Mouse (Mus musculus) limb, embryonic 12.5 days (tissue): ENCODE results near the gene Spo11. TPM values are rescaled to one million over a fixed set of nuclear protein-coding genes. Genes with fewer than 3 reads are reported as not detected.
A peak's percentile ranks its signal among the peaks of the same experiment; 100 is the strongest.

ENCODE experiments used
- ATAC-seq: fragments of 200-750 bp; cut with Nextera tagmentation; 2 replicates; pipeline ENCODE4 v1.8.0; 2017; ENCODE audit warnings: low read depth, moderate TSS enrichment; ENCODE audit not compliant: insufficient number of reproducible peaks, insufficient read depth, low FRiP score, low TSS enrichment
- H3K27ac ChIP-seq: fragments of 300-500 bp; sonication (generic); 2 replicates; pipeline ENCODE4 v1.5.1; 2016; ENCODE audit warnings: mild to moderate bottlenecking, moderate library complexity
- H3K27me3 ChIP-seq: fragments of 300-500 bp; sonication (generic); 2 replicates; pipeline ENCODE4 v1.6.1; 2016; ENCODE audit warnings: mild to moderate bottlenecking, moderate library complexity
- H3K36me3 ChIP-seq: fragments of 300-500 bp; sonication (generic); 2 replicates; pipeline ENCODE4 v1.6.1; 2016; ENCODE audit warnings: mild to moderate bottlenecking, moderate library complexity
- H3K4me1 ChIP-seq: fragments of 300-500 bp; sonication (generic); replicated peaks from 2 replicates; pipeline ENCODE4 v1.6.1; 2016
- H3K4me2 ChIP-seq: fragments of 300-500 bp; sonication (generic); 2 replicates; pipeline ENCODE4 v1.6.1; 2016; ENCODE audit warnings: mild to moderate bottlenecking, moderate library complexity
- H3K4me3 ChIP-seq: fragments of 300-500 bp; sonication (generic); replicated peaks from 2 replicates; pipeline ENCODE4 v1.5.1; 2016; ENCODE audit warnings: mild to moderate bottlenecking
- H3K9ac ChIP-seq: fragments of 300-500 bp; sonication (generic); replicated peaks from 2 replicates; pipeline ENCODE4 v1.6.1; 2016; ENCODE audit warnings: mild to moderate bottlenecking, moderate library complexity
- H3K9me3 ChIP-seq: fragments of 300-500 bp; sonication (generic); 2 replicates; pipeline ENCODE4 v1.6.1; 2016; ENCODE audit warnings: mild to moderate bottlenecking, moderate library complexity
- WGBS: fragments of 180-500 bp; shearing (Covaris S2); methylation state at CpG from one replicate; pipeline ENCODE4 v1.1.7; 2016; 5-methylcytosine and 5-hydroxymethylcytosine counted together
- polyA plus RNA-seq: library from polyadenylated mRNA; unstranded; fragments of >200 nt; fragmentation: Nextera tagmentation; extraction: Ambion mirVana; gene quantifications from 2 replicates; pipeline ENCODE4 v1.2.1, GENCODE M21; 2016

Gene Spo11
- polyA plus RNA-seq, 1 experiment from 2014 or later, result 1.6 TPM

GRCm38 (mm10) chr2:172937326-172938190, 39.9 kb upstream of the Spo11 start:
- H3K27ac ChIP-seq, result peak overlapping the region; percentile 87
- H3K4me3 ChIP-seq, result peak overlapping the region; percentile 61
- peaks cover 79% of the 10 kb centered on the region for H3K4me1 ChIP-seq
- WGBS, result 8% methylated on average over 12 of the region's 12 CpGs
- peak overlapping the region; percentile 79 for H3K9ac ChIP-seq
- peaks cover 19% of the 10 kb centered on the region for H3K27me3 ChIP-seq
- no peaks in the 10 kb centered on the region for H3K36me3 ChIP-seq
- peak overlapping the region; percentile 97 for H3K4me2 ChIP-seq
- H3K9me3 ChIP-seq, result no peaks in the 10 kb centered on the region
- ATAC-seq, result no peak

- peaks cover 25% of the 10 kb centered on the region for H3K27me3 ChIP-seq
- peak overlapping the region; percentile 79 for H3K9ac ChIP-seq
- no peaks in the 10 kb centered on the region for H3K9me3 ChIP-seq
- under 1% methylated on average over 57 of the region's 57 CpGs for WGBS
- peak overlapping the region; percentile 95 for H3K27ac ChIP-seq
- H3K4me2 ChIP-seq, result peak overlapping the region; percentile 97
- H3K4me3 ChIP-seq, result peak overlapping the region; percentile 61
- peaks cover 73% of the 10 kb centered on the region for H3K4me1 ChIP-seq
- no peaks in the 10 kb centered on the region for H3K36me3 ChIP-seq
- ATAC-seq, result no peak
Observed at GRCm38 (mm10) chr2:172938761-172939638, 38.5 kb upstream of the Spo11 start.

- peaks cover 73% of the 10 kb centered on the region for H3K4me1 ChIP-seq
- peak overlapping the region; percentile 95 for H3K27ac ChIP-seq
- peaks cover 25% of the 10 kb centered on the region for H3K27me3 ChIP-seq
- H3K4me3 ChIP-seq, result peak overlapping the region; percentile 61
- no peak for ATAC-seq
- no peaks in the 10 kb centered on the region for H3K9me3 ChIP-seq
- no peaks in the 10 kb centered on the region for H3K36me3 ChIP-seq
- WGBS, result under 1% methylated on average over 26 of the region's 26 CpGs
- H3K9ac ChIP-seq, result peak overlapping the region; percentile 79
- peak overlapping the region; percentile 97 for H3K4me2 ChIP-seq
Observed at GRCm38 (mm10) chr2:172939639-172940002, 37.9 kb upstream of the Spo11 start.

- peak; percentile 63 for ATAC-seq
- Histone ChIP-seq H3K27ac (peak within 1 kb of the TSS; percentile 95), H3K27me3 (peaks cover 28% of the 10 kb centered on the region), H3K4me1 (peaks cover 71% of the 10 kb centered on the region), H3K9ac (peak within 1 kb of the TSS; percentile 79), H3K4me3 (peak within 1 kb of the TSS; percentile 61), H3K9me3 (no peaks in the 10 kb centered on the region), H3K4me2 (peak within 1 kb of the TSS; percentile 97), H3K36me3 (no peaks in the 10 kb centered on the region)
- WGBS, result 0% methylated on average over 80 of the region's 82 CpGs
Observed at GRCm38 (mm10) chr2:172940003-172940798, 37.3 kb upstream of the Spo11 start, which contains the start of gene Bmp7. Bmp7 (minus strand) TSS chr2:172940321.

- WGBS, result 1% methylated on average over 12 of the region's 13 CpGs
- peaks cover 29% of the 10 kb centered on the region for H3K27me3 ChIP-seq
Observed at GRCm38 (mm10) chr2:172940799-172941163, 36.7 kb upstream of the Spo11 start.

GRCm38 (mm10) chr2:172949051-172949450, 28.4 kb upstream of the Spo11 start:
- H3K36me3 ChIP-seq, result no peaks in the 10 kb centered on the region
- ATAC-seq, result no peak
- H3K4me1 ChIP-seq, result peaks cover 22% of the 10 kb centered on the region
- H3K4me3 ChIP-seq, result no peak overlapping the region
- WGBS, result 39% methylated on average over 5 of the region's 5 CpGs
- peaks cover 7% of the 10 kb centered on the region; the same call in 1 of the 2 replicates for H3K27me3 ChIP-seq
- H3K9me3 ChIP-seq, result no peaks in the 10 kb centered on the region
- H3K4me2 ChIP-seq, result no peak overlapping the region
- no peak overlapping the region for H3K27ac ChIP-seq
- H3K9ac ChIP-seq, result no peak overlapping the region

More at GRCm38 (mm10) chr2:172940799-172941163, 36.7 kb upstream of the Spo11 start:
- Histone ChIP-seq H3K9ac (peak overlapping the region; percentile 79), H3K36me3 (no peaks in the 10 kb centered on the region), H3K4me3 (peak overlapping the region; percentile 61), H3K4me2 (peak overlapping the region; percentile 97), H3K9me3 (no peaks in the 10 kb centered on the region), H3K4me1 (peaks cover 66% of the 10 kb centered on the region), H3K27ac (peak overlapping the region; percentile 95; the same call in 1 of the 2 replicates)
- no peak for ATAC-seq

GRCm38 (mm10) chr2:172950119-172950676, 27.3 kb upstream of the Spo11 start:
- Histone ChIP-seq H3K9me3 (no peaks in the 10 kb centered on the region), H3K4me2 (no peak overlapping the region), H3K9ac (0 out of 2 replicates have a peak overlapping the region, but pooled peaks have one; percentile 19), H3K27ac (peak overlapping the region; percentile 57; the same call in 1 of the 2 replicates), H3K4me1 (peaks cover 16% of the 10 kb centered on the region), H3K4me3 (no peak overlapping the region), H3K27me3 (peaks cover 2% of the 10 kb centered on the region; the same call in 1 of the 2 replicates), H3K36me3 (no peaks in the 10 kb centered on the region)
- ATAC-seq, result no peak
- WGBS, result 57% methylated on average over 9 of the region's 9 CpGs

- Histone ChIP-seq H3K27me3 (no peaks in the 10 kb centered on the region), H3K9me3 (peaks cover 2% of the 10 kb centered on the region; the same call in 1 of the 2 replicates), H3K4me3 (no peak overlapping the region), H3K9ac (no peak overlapping the region), H3K4me1 (peaks cover 16% of the 10 kb centered on the region), H3K4me2 (no peak overlapping the region), H3K27ac (peak overlapping the region; percentile 57; the same call in 1 of the 2 replicates), H3K36me3 (no peaks in the 10 kb centered on the region)
- ATAC-seq, result no peak
- 29% methylated on average over 11 of the region's 11 CpGs for WGBS
Observed at GRCm38 (mm10) chr2:172950722-172951121, 26.8 kb upstream of the Spo11 start.

GRCm38 (mm10) chr2:172951976-172952375, 25.5 kb upstream of the Spo11 start:
- Histone ChIP-seq H3K4me1 (peaks cover 16% of the 10 kb centered on the region), H3K9ac (no peak overlapping the region), H3K9me3 (peaks cover 14% of the 10 kb centered on the region), H3K36me3 (no peaks in the 10 kb centered on the region), H3K27ac (no peak overlapping the region), H3K4me3 (no peak overlapping the region), H3K4me2 (no peak overlapping the region), H3K27me3 (no peaks in the 10 kb centered on the region)
- ATAC-seq, result no peak
- 83% methylated on average over 2 of the region's 2 CpGs for WGBS

GRCm38 (mm10) chr2:172958579-172958978, 18.9 kb upstream of the Spo11 start:
- H3K9me3 ChIP-seq, result peaks cover 28% of the 10 kb centered on the region
- H3K4me1 ChIP-seq, result peaks cover 14% of the 10 kb centered on the region
- H3K9ac ChIP-seq, result no peak overlapping the region
- ATAC-seq, result no peak
- 15% methylated on average over 5 of the region's 5 CpGs for WGBS
- no peak overlapping the region for H3K4me2 ChIP-seq
- H3K27me3 ChIP-seq, result no peaks in the 10 kb centered on the region
- H3K36me3 ChIP-seq, result no peaks in the 10 kb centered on the region
- H3K27ac ChIP-seq, result peak overlapping the region; percentile 64
- H3K4me3 ChIP-seq, result no peak overlapping the region
